21 mouse cellular contexts compared by ENCODE assay signal in the genomic region with DNA sequence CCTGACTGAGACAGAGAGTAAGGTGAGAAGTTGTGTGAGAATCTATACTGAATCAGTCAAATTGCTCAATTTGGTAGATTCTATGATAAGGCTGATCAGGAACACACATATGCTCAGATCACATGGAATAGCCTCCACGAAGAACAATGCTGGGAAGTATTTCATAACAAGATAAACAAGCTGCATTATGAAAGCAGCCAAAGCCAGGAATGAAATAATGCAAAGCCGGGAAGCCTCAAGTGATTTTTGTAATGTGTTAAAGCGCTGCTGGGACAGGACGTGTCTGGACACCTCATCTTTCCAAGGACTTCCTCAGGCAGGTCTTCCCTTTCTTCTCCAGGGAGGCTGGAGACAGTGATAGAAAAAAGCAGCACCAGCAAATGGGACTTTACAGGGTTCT.
"Had no signal": no experiment of that assay in that cellular context is flagged by ENCODE, and none has a peak within 500 bp of the region (broad histone marks: within the 10 kb centered on the region; RNA-seq: fewer than 3 reads in every experiment).

No protein-coding gene starts in this region.

- H3K9me3 ChIP-seq: heart, embryonic 10.5 days; hindbrain, embryonic 10.5 days; hindbrain, embryonic 12.5 days; intestine, embryonic 15.5 days; limb, embryonic 10.5 days; limb, embryonic 12.5 days had no signal

- H3K27ac ChIP-seq: heart, embryonic 10.5 days; hindbrain, embryonic 10.5 days; hindbrain, embryonic 12.5 days; hindbrain, embryonic 14.5 days; intestine, embryonic 15.5 days; layer of hippocampus, adult 2 months; left cerebral cortex, adult 2 months; limb, embryonic 10.5 days; limb, embryonic 12.5 days; liver, embryonic 14.5 days had no signal

- H3K27me3 ChIP-seq: heart, embryonic 12.5 days; hindbrain, embryonic 12.5 days; intestine, embryonic 15.5 days; limb, embryonic 12.5 days had no signal

- H3K4me1 ChIP-seq: hindbrain, embryonic 10.5 days; hindbrain, embryonic 12.5 days; intestine, embryonic 15.5 days; limb, embryonic 10.5 days; limb, embryonic 12.5 days had no signal

- DNase-seq: gastrocnemius, postnatal 14 days; gastrocnemius, postnatal 36 days; heart, postnatal 10 days; heart, postnatal 4 days; kidney, adult 18-20 months; kidney, adult 8-10 months; kidney, postnatal 10 days; kidney, postnatal 25 days; kidney, postnatal 4 days had no signal

- H3K9ac ChIP-seq: heart, embryonic 12.5 days; hindbrain, embryonic 12.5 days; hindbrain, embryonic 14.5 days; intestine, embryonic 15.5 days; limb, embryonic 12.5 days; liver, embryonic 14.5 days had no signal

- H3K4me2 ChIP-seq: heart, embryonic 12.5 days; hindbrain, embryonic 12.5 days; hindbrain, embryonic 14.5 days; intestine, embryonic 15.5 days; limb, embryonic 12.5 days had no signal

- ATAC-seq: hindbrain, embryonic 16.5 days; intestine, embryonic 15.5 days had no signal

- H3K4me3 ChIP-seq: heart, embryonic 10.5 days; heart, embryonic 12.5 days; hindbrain, embryonic 10.5 days; hindbrain, embryonic 12.5 days; intestine, embryonic 15.5 days; layer of hippocampus, adult 2 months; left cerebral cortex, adult 2 months; limb, embryonic 10.5 days; limb, embryonic 12.5 days had no signal
